In the genomic region with DNA sequence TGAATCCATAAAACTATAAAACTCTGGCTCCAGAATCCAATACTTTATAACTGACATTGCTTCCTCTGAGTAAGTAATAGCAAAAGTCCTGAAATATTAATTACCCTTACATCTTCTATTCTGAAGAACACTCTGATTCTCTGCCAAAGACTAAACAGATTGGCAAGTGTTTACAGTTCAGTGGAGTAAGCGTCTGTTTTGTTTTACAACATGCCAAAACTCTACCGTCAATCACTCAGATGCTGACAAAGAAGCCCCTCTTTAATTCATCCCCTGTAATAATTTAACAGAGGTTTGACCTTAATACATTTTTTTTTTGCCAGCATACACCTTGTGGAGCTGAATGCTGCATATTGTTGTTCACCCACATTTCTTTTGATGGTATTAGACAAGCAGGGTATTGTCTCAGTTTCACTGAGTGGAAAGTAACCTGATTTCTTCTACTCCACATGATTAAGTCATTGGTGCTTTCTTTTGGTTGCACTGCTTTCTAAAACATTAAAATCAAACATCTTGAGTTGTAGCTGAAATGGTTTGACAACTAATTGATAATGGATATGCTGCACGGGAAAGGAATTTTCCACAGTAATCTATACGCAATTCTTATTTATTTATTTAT, we compare ENCODE assay signal across 33 mouse cellular contexts.
DNase-seq lines count a peak whose midpoint lies in the region; ATAC-seq and TF ChIP-seq lines count a peak whose summit lies in the region.
"Had no signal": no experiment of that assay in that cellular context is flagged by ENCODE, and none has a peak within 500 bp of the region (broad histone marks: within the 10 kb centered on the region; RNA-seq: fewer than 3 reads in every experiment).

No protein-coding gene starts in this region.

- no peaks in the 10 kb centered on the region for H3K9me3 ChIP-seq in forebrain, embryonic 13.5 days (replicated peaks)
- no peaks in the 10 kb centered on the region for H3K9me3 ChIP-seq in forebrain, embryonic 11.5 days (ENCODE audit: control insufficient read depth, low read length)
- H3K9me3 ChIP-seq in midbrain, postnatal 0 days (ENCODE audit: low read length) = no peaks in the 10 kb centered on the region
- H3K9me3 ChIP-seq in midbrain, embryonic 10.5 days (replicated peaks) = no peaks in the 10 kb centered on the region
- no peaks in the 10 kb centered on the region for H3K9me3 ChIP-seq in forebrain, embryonic 14.5 days (replicated peaks; ENCODE audit: control insufficient read depth, low read length)
- H3K9me3 ChIP-seq: embryonic facial prominence, embryonic 10.5 days; embryonic facial prominence, embryonic 15.5 days; heart, embryonic 12.5 days; hindbrain, embryonic 15.5 days; intestine, embryonic 15.5 days; limb, embryonic 10.5 days; limb, embryonic 15.5 days; liver, embryonic 13.5 days; midbrain, embryonic 15.5 days; neural tube, embryonic 12.5 days; stomach, embryonic 15.5 days had no signal

- no peak overlapping the region for H3K4me3 ChIP-seq in forebrain, embryonic 13.5 days
- no peak overlapping the region for H3K4me3 ChIP-seq in forebrain, embryonic 11.5 days (ENCODE audit: low read depth, low read length)
- no peak overlapping the region for H3K4me3 ChIP-seq in midbrain, postnatal 0 days (ENCODE audit: low read depth, low read length)
- no peak overlapping the region for H3K4me3 ChIP-seq in midbrain, embryonic 10.5 days
- no peak overlapping the region for H3K4me3 ChIP-seq in forebrain, embryonic 14.5 days (ENCODE audit: low read depth, low read length)
- H3K4me3 ChIP-seq: embryonic facial prominence, embryonic 10.5 days; embryonic facial prominence, embryonic 15.5 days; gastrocnemius, adult 2 months; heart, adult 2 months; heart, embryonic 12.5 days; hindbrain, embryonic 15.5 days; intestine, embryonic 15.5 days; limb, embryonic 10.5 days; limb, embryonic 15.5 days; liver, embryonic 13.5 days; midbrain, embryonic 15.5 days; myocyte; neural tube, embryonic 12.5 days; stomach, embryonic 15.5 days had no signal

- peaks cover 5% of the 10 kb centered on the region for H3K4me1 ChIP-seq in forebrain, embryonic 13.5 days
- no peaks in the 10 kb centered on the region for H3K4me1 ChIP-seq in forebrain, embryonic 11.5 days (replicated peaks; ENCODE audit: control insufficient read depth, insufficient read depth, low read length)
- no peaks in the 10 kb centered on the region for H3K4me1 ChIP-seq in midbrain, postnatal 0 days (ENCODE audit: insufficient read depth, low read length)
- no peaks in the 10 kb centered on the region for H3K4me1 ChIP-seq in midbrain, embryonic 10.5 days
- H3K4me1 ChIP-seq in forebrain, embryonic 14.5 days (ENCODE audit: control insufficient read depth, insufficient read depth, low read length) = no peaks in the 10 kb centered on the region
- H3K4me1 ChIP-seq: embryonic facial prominence, embryonic 10.5 days; embryonic facial prominence, embryonic 15.5 days; heart, embryonic 12.5 days; hindbrain, embryonic 15.5 days; intestine, embryonic 15.5 days; limb, embryonic 10.5 days; limb, embryonic 15.5 days; liver, embryonic 13.5 days; midbrain, embryonic 15.5 days; neural tube, embryonic 12.5 days; stomach, embryonic 15.5 days had no signal

- no peaks in the 10 kb centered on the region for H3K27me3 ChIP-seq in forebrain, embryonic 13.5 days
- no peaks in the 10 kb centered on the region for H3K27me3 ChIP-seq in forebrain, embryonic 11.5 days (ENCODE audit: control insufficient read depth, insufficient read depth, low read length)
- H3K27me3 ChIP-seq in midbrain, postnatal 0 days (ENCODE audit: insufficient read depth, low read length) = no peaks in the 10 kb centered on the region
- no peaks in the 10 kb centered on the region for H3K27me3 ChIP-seq in midbrain, embryonic 10.5 days (ENCODE audit: low read depth, poor library complexity, severe bottlenecking)
- H3K27me3 ChIP-seq in forebrain, embryonic 14.5 days (replicated peaks; ENCODE audit: control insufficient read depth, insufficient read depth, low read length) = no peaks in the 10 kb centered on the region
- H3K27me3 ChIP-seq: embryonic facial prominence, embryonic 15.5 days; heart, embryonic 12.5 days; hindbrain, embryonic 15.5 days; intestine, embryonic 15.5 days; limb, embryonic 15.5 days; liver, embryonic 13.5 days; midbrain, embryonic 15.5 days; neural tube, embryonic 12.5 days; stomach, embryonic 15.5 days had no signal

- H3K36me3 ChIP-seq in forebrain, embryonic 13.5 days (ENCODE audit: poor library complexity, severe bottlenecking) = no peaks in the 10 kb centered on the region
- H3K36me3 ChIP-seq in forebrain, embryonic 11.5 days (ENCODE audit: control insufficient read depth, insufficient read depth, low read length) = no peaks in the 10 kb centered on the region
- no peaks in the 10 kb centered on the region for H3K36me3 ChIP-seq in midbrain, postnatal 0 days (ENCODE audit: insufficient read depth, low read length)
- no peaks in the 10 kb centered on the region for H3K36me3 ChIP-seq in midbrain, embryonic 10.5 days
- H3K36me3 ChIP-seq in forebrain, embryonic 14.5 days (ENCODE audit: control insufficient read depth, insufficient read depth, low read length) = no peaks in the 10 kb centered on the region
- H3K36me3 ChIP-seq: embryonic facial prominence, embryonic 10.5 days; embryonic facial prominence, embryonic 15.5 days; heart, embryonic 12.5 days; hindbrain, embryonic 15.5 days; intestine, embryonic 15.5 days; limb, embryonic 10.5 days; limb, embryonic 15.5 days; liver, embryonic 13.5 days; midbrain, embryonic 15.5 days; neural tube, embryonic 12.5 days; stomach, embryonic 15.5 days had no signal

- 37% methylated on average over 4 of the region's 4 CpGs for WGBS in forebrain, embryonic 13.5 days
- WGBS in forebrain, embryonic 11.5 days = 50% methylated on average over 4 of the region's 4 CpGs
- WGBS in midbrain, postnatal 0 days = 75% methylated on average over 4 of the region's 4 CpGs
- 78% methylated on average over 4 of the region's 4 CpGs for WGBS in midbrain, embryonic 10.5 days
- WGBS in forebrain, embryonic 14.5 days = 20% methylated on average over 4 of the region's 4 CpGs

- TF ChIP-seq CTCF in midbrain, postnatal 0 days (IDR thresholded peaks at IDR 0.05) = no peak

- H3K9ac ChIP-seq in forebrain, embryonic 13.5 days = no peak overlapping the region
- H3K9ac ChIP-seq in forebrain, embryonic 11.5 days (ENCODE audit: low read length) = no peak overlapping the region
- no peak overlapping the region for H3K9ac ChIP-seq in midbrain, postnatal 0 days (replicated peaks; ENCODE audit: low read length, poor library complexity, severe bottlenecking)
- no peak overlapping the region for H3K9ac ChIP-seq in forebrain, embryonic 14.5 days (ENCODE audit: low read length)
- H3K9ac ChIP-seq: embryonic facial prominence, embryonic 15.5 days; heart, embryonic 12.5 days; hindbrain, embryonic 15.5 days; intestine, embryonic 15.5 days; limb, embryonic 15.5 days; liver, embryonic 13.5 days; midbrain, embryonic 15.5 days; neural tube, embryonic 12.5 days; stomach, embryonic 15.5 days had no signal

- 0 out of 2 replicates have a peak, but pooled peaks have one; percentile 51 for ATAC-seq in forebrain, embryonic 13.5 days
- no peak; the same call in 1 of the 2 replicates for ATAC-seq in forebrain, embryonic 11.5 days (replicated peaks; ENCODE audit: low FRiP score)
- ATAC-seq in midbrain, postnatal 0 days (ENCODE audit: low FRiP score) = no peak
- peak; percentile 78 for ATAC-seq in forebrain, embryonic 14.5 days
- ATAC-seq: activated CD4-positive, CD25-positive, alpha-beta regulatory T cell, adult 4 months; intestine, embryonic 15.5 days; midbrain, embryonic 15.5 days had no signal

- no peak overlapping the region for H3K27ac ChIP-seq in forebrain, embryonic 13.5 days
- no peak overlapping the region for H3K27ac ChIP-seq in forebrain, embryonic 11.5 days (ENCODE audit: low read depth, low read length)
- no peak overlapping the region for H3K27ac ChIP-seq in midbrain, postnatal 0 days (ENCODE audit: low read depth, low read length)
- no peak overlapping the region for H3K27ac ChIP-seq in midbrain, embryonic 10.5 days (replicated peaks)
- H3K27ac ChIP-seq in forebrain, embryonic 14.5 days (ENCODE audit: low read depth, low read length) = no peak overlapping the region
- H3K27ac ChIP-seq: embryonic facial prominence, embryonic 10.5 days; embryonic facial prominence, embryonic 15.5 days; gastrocnemius, adult 2 months; heart, adult 2 months; hindbrain, embryonic 15.5 days; intestine, embryonic 15.5 days; kidney, postnatal 0 days; limb, embryonic 10.5 days; limb, embryonic 15.5 days; liver, embryonic 13.5 days; midbrain, embryonic 15.5 days; neural tube, embryonic 12.5 days; stomach, embryonic 15.5 days had no signal

- no peak for DNase-seq in forebrain, embryonic 11.5 days (ENCODE audit: low spot score)
- peak; percentile 52 for DNase-seq in midbrain, postnatal 0 days (ENCODE audit: low spot score)
- no peak for DNase-seq in midbrain, embryonic 10.5 days (ENCODE audit: low spot score)
- DNase-seq in forebrain, embryonic 14.5 days (ENCODE audit: low spot score) = peak; percentile 87
- DNase-seq in retina, postnatal 1 day = peak; percentile 76
- no peak for DNase-seq in adrenal gland, postnatal 14 days
- no peak for DNase-seq in frontal cortex, postnatal 36 days (ENCODE audit: low spot score in 2 of 2)
- DNase-seq: adrenal gland, adult 2 months; B cell, adult 2 months; cerebellum, adult 8-10 months; gastrocnemius, adult 2 months; heart, adult 2 months; heart, postnatal 4 days; kidney, adult 2 months; kidney, postnatal 4 days; liver, embryonic 13.5 days; lung, adult 18-20 months; lung, postnatal 10 days; right cerebral cortex, postnatal 14 days had no signal

- H3K4me2 ChIP-seq in forebrain, embryonic 13.5 days = no peak overlapping the region
- H3K4me2 ChIP-seq in forebrain, embryonic 11.5 days (ENCODE audit: low read depth, low read length, severe bottlenecking) = no peak overlapping the region
- H3K4me2 ChIP-seq in midbrain, postnatal 0 days (ENCODE audit: low read depth, low read length, poor library complexity, severe bottlenecking) = no peak overlapping the region
- no peak overlapping the region for H3K4me2 ChIP-seq in forebrain, embryonic 14.5 days (ENCODE audit: low read length)
- H3K4me2 ChIP-seq: embryonic facial prominence, embryonic 15.5 days; heart, embryonic 12.5 days; hindbrain, embryonic 15.5 days; intestine, embryonic 15.5 days; limb, embryonic 15.5 days; liver, embryonic 13.5 days; midbrain, embryonic 15.5 days; neural tube, embryonic 12.5 days; stomach, embryonic 15.5 days had no signal

Comparison
In these comparisons a context has a peak if more than half of its experiments do, and no peak if none do; other contexts are left out.
1. ATAC-seq: peak in forebrain, embryonic 13.5 days (single experiment) and forebrain, embryonic 14.5 days (single experiment); none in forebrain, embryonic 11.5 days (single experiment) and midbrain, postnatal 0 days (single experiment).
2. DNase-seq: peak in midbrain, postnatal 0 days (single experiment), forebrain, embryonic 14.5 days (single experiment) and retina, postnatal 1 day (single experiment); none in forebrain, embryonic 11.5 days (single experiment), midbrain, embryonic 10.5 days (single experiment), adrenal gland, postnatal 14 days (single experiment) and frontal cortex, postnatal 36 days (0 of 2).